Mouse (Mus musculus): Measurements from ENCODE around the gene Slc9a8. TPM values are rescaled to one million over a fixed set of nuclear protein-coding genes. Genes with fewer than 3 reads are reported as not detected.
A peak's percentile ranks its signal among the peaks of the same experiment; 100 is the strongest.
"Not testable (repeated sequence)": the region's sequence is repeated elsewhere in the genome, so short reads cannot be mapped to it uniquely, and the experiment has no call there.

Slc9a8 gene
- total and polyA plus RNA-seq, 3 experiments = 21.7 to 26.1 (median 23.6) TPM

GRCm38 (mm10) chr2:167383666-167384083, 37.8 kb upstream of the Slc9a8 start:
- H3K79me2 ChIP-seq (replicated peaks; ENCODE audit: control insufficient read depth, insufficient read depth, low read length) = no peaks in the 10 kb centered on the region
- TF ChIP-seq CTCF (IDR thresholded peaks at IDR 0.05) = no peak
- 0 out of 2 replicates have a peak, but pooled peaks have one; percentile 36 for TF ChIP-seq EP300 (IDR thresholded peaks at IDR 0.05; ENCODE audit: insufficient read depth, low read depth, low read length)
- no peak for TF ChIP-seq POLR2A (IDR thresholded peaks at IDR 0.05; ENCODE audit: insufficient read depth, low read depth, low read length)
- H3K36me3 ChIP-seq (ENCODE audit: control insufficient read depth, insufficient read depth, low read length) = no peaks in the 10 kb centered on the region
- DNase-seq = peak; percentile 73 to 81
- intact Hi-C loops (cut with DNase I) = no loop called here
- peak overlapping the region; percentile 40; the same call in 1 of the 2 replicates for H3K27ac ChIP-seq
- 6% methylated on average over 13 of the region's 13 CpGs for WGBS
- H3K4me1 ChIP-seq (ENCODE audit: control insufficient read depth, insufficient read depth, low read length) = peaks cover 9% of the 10 kb centered on the region
- no peak overlapping the region for H3K9ac ChIP-seq (ENCODE audit: low read depth, low read length)
- H3K27me3 ChIP-seq (ENCODE audit: control insufficient read depth, insufficient read depth, low read length) = no peaks in the 10 kb centered on the region
- no peak overlapping the region for H3K4me3 ChIP-seq

GRCm38 (mm10) chr2:167386456-167386855, 35.1 kb upstream of the Slc9a8 start:
- no peaks in the 10 kb centered on the region for H3K27me3 ChIP-seq (ENCODE audit: control insufficient read depth, insufficient read depth, low read length)
- WGBS = 63% methylated on average over 4 of the region's 4 CpGs
- H3K27ac ChIP-seq = no peak overlapping the region
- intact Hi-C loops (cut with DNase I) = no loop called here
- H3K79me2 ChIP-seq (replicated peaks; ENCODE audit: control insufficient read depth, insufficient read depth, low read length) = no peaks in the 10 kb centered on the region
- DNase-seq = peak; percentile 63 to 64
- no peak overlapping the region for H3K4me3 ChIP-seq
- H3K4me1 ChIP-seq (ENCODE audit: control insufficient read depth, insufficient read depth, low read length) = peaks cover 3% of the 10 kb centered on the region
- no peaks in the 10 kb centered on the region for H3K36me3 ChIP-seq (ENCODE audit: control insufficient read depth, insufficient read depth, low read length)
- TF ChIP-seq CTCF (IDR thresholded peaks at IDR 0.05) (no peak), EP300 (IDR thresholded peaks at IDR 0.05; ENCODE audit: insufficient read depth, low read depth, low read length) (0 out of 2 replicates have a peak, but pooled peaks have one; percentile 26)
- no peak overlapping the region for H3K9ac ChIP-seq (ENCODE audit: low read depth, low read length)

DNA sequence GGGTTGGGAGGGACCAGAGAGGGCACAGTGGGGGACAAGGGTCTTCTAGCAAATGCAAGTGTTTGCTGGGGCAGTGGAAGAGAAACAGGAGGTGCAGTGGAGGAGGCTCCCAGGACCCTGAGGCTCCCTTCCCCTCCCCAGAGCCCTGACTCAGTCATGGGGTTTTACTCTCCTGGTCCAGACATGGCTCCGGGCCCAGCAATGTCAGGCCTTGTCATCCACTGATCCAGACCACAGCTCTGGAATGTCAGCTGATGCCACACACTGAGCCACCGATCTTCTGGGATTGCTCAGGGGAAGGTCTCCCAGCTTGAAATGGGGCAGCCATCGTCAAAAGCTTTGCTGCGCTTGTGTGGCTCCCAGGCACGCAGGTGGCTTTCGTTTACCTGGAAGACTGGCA, 34.5 kb upstream of the Slc9a8 start:
- H3K36me3 ChIP-seq (ENCODE audit: control insufficient read depth, insufficient read depth, low read length) = no peaks in the 10 kb centered on the region
- intact Hi-C loops (cut with DNase I) = no loop called here
- peaks cover 3% of the 10 kb centered on the region for H3K4me1 ChIP-seq (ENCODE audit: control insufficient read depth, insufficient read depth, low read length)
- H3K27me3 ChIP-seq (ENCODE audit: control insufficient read depth, insufficient read depth, low read length) = no peaks in the 10 kb centered on the region
- no peak overlapping the region for H3K4me3 ChIP-seq
- no peak for DNase-seq
- no peaks in the 10 kb centered on the region for H3K79me2 ChIP-seq (replicated peaks; ENCODE audit: control insufficient read depth, insufficient read depth, low read length)
- WGBS = 65% methylated on average over 6 of the region's 6 CpGs
- no peak for TF ChIP-seq EP300 (IDR thresholded peaks at IDR 0.05; ENCODE audit: insufficient read depth, low read depth, low read length)
- TF ChIP-seq POLR2A (IDR thresholded peaks at IDR 0.05; ENCODE audit: insufficient read depth, low read depth, low read length) = no peak
- TF ChIP-seq CTCF (IDR thresholded peaks at IDR 0.05) = no peak
- no peak overlapping the region for H3K27ac ChIP-seq
- H3K9ac ChIP-seq (ENCODE audit: low read depth, low read length) = no peak overlapping the region

DNA sequence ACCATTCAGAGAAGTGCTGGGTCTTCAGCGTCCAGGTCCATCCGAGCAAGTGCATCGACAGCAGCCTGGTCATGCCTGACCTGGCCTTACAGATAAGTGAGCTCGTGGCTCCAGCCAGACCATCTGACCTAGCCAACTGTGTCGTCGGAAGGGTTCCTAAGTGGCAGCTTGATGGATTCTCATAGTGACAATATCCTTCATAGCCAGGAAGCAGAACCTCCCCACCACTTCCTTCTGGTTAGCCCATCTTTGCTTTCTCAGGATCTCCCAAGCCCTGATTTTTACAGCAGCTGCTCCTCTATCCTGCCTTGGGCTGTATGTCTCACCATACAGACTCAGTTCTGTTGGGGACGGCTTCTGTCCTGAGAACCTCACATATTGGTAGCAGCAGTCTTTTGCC, 27.1 kb upstream of the Slc9a8 start:
- Histone ChIP-seq H3K4me3 (no peak overlapping the region), H3K27ac (no peak overlapping the region), H3K27me3 (ENCODE audit: control insufficient read depth, insufficient read depth, low read length) (no peaks in the 10 kb centered on the region), H3K36me3 (ENCODE audit: control insufficient read depth, insufficient read depth, low read length) (no peaks in the 10 kb centered on the region), H3K9ac (ENCODE audit: low read depth, low read length) (no peak overlapping the region), H3K4me1 (ENCODE audit: control insufficient read depth, insufficient read depth, low read length) (no peaks in the 10 kb centered on the region; the same call in 1 of the 2 replicates), H3K79me2 (replicated peaks; ENCODE audit: control insufficient read depth, insufficient read depth, low read length) (no peaks in the 10 kb centered on the region)
- 41% methylated on average over 7 of the region's 7 CpGs for WGBS
- TF ChIP-seq POLR2A (IDR thresholded peaks at IDR 0.05; ENCODE audit: insufficient read depth, low read depth, low read length) = no peak
- TF ChIP-seq EP300 (IDR thresholded peaks at IDR 0.05; ENCODE audit: insufficient read depth, low read depth, low read length) = no peak
- no peak for TF ChIP-seq CTCF (IDR thresholded peaks at IDR 0.05)
- intact Hi-C loops (cut with DNase I) = no loop called here
- DNase-seq = no peak

DNA sequence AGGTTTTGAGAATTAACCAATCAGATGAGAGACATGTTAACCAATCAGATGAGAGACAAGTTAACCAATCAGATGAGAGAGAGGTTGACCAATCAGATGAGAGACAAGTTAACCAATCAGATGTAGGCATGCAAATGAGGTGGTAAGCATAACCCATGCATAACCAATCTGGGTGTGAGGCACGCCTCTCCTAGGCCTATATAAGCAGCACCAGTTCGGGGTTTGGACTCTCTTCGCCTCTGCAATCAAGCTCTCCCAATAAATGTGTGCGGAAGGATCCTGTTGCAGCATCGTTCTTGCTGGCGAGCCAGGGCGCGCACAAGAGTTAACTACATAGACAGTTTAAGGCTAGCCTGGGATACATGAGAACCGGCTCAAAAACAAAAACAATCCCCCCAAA, 25.1 kb upstream of the Slc9a8 start:
- H3K9ac ChIP-seq (ENCODE audit: low read depth, low read length); H3K36me3 ChIP-seq (ENCODE audit: control insufficient read depth, insufficient read depth, low read length); H3K79me2 ChIP-seq (replicated peaks; ENCODE audit: control insufficient read depth, insufficient read depth, low read length); DNase-seq; intact Hi-C loops (cut with DNase I); H3K4me1 ChIP-seq (ENCODE audit: control insufficient read depth, insufficient read depth, low read length); H3K27ac ChIP-seq; H3K4me3 ChIP-seq; H3K27me3 ChIP-seq (ENCODE audit: control insufficient read depth, insufficient read depth, low read length): not testable (repeated sequence)
- WGBS = 97% methylated on average over 9 of the region's 9 CpGs

GRCm38 (mm10) chr2:167399012-167399411, 22.5 kb upstream of the Slc9a8 start:
- Histone ChIP-seq H3K36me3 (ENCODE audit: control insufficient read depth, insufficient read depth, low read length) (no peaks in the 10 kb centered on the region), H3K27ac (no peak overlapping the region), H3K4me1 (ENCODE audit: control insufficient read depth, insufficient read depth, low read length) (no peaks in the 10 kb centered on the region; the same call in 1 of the 2 replicates), H3K4me3 (no peak overlapping the region), H3K9ac (ENCODE audit: low read depth, low read length) (no peak overlapping the region), H3K79me2 (replicated peaks; ENCODE audit: control insufficient read depth, insufficient read depth, low read length) (no peaks in the 10 kb centered on the region), H3K27me3 (ENCODE audit: control insufficient read depth, insufficient read depth, low read length) (no peaks in the 10 kb centered on the region)
- TF ChIP-seq CTCF (IDR thresholded peaks at IDR 0.05) = no peak
- no peak for TF ChIP-seq POLR2A (IDR thresholded peaks at IDR 0.05; ENCODE audit: insufficient read depth, low read depth, low read length)
- TF ChIP-seq EP300 (IDR thresholded peaks at IDR 0.05; ENCODE audit: insufficient read depth, low read depth, low read length) = no peak
- intact Hi-C loops (cut with DNase I) = no loop called here
- DNase-seq = no peak
- 68% methylated on average over 4 of the region's 4 CpGs for WGBS

Measured in heart, adult 2 months (tissue).